Mouse (Mus musculus) forebrain, embryonic 10.5 days (tissue): Measurements from ENCODE around the gene Tcl1. TPM values are rescaled to one million over a fixed set of nuclear protein-coding genes. Genes with fewer than 3 reads are reported as not detected.
"Not testable (repeated sequence)": the region's sequence is repeated elsewhere in the genome, so short reads cannot be mapped to it uniquely, and the experiment has no call there.

ENCODE experiments used
- DNase-seq: peaks from one replicate; pipeline ENCODE4 v3.0.0-alpha.2; 2017; ENCODE audit warnings: low spot score; ENCODE audit errors: extremely low spot score
- H3K27ac ChIP-seq: fragments of 300-500 bp; sonication (generic); 2 replicates; pipeline ENCODE4 v1.5.1; 2016; ENCODE audit warnings: mild to moderate bottlenecking
- H3K27me3 ChIP-seq: fragments of 300-500 bp; sonication (generic); 2 replicates; pipeline ENCODE4 v1.6.1; 2016; ENCODE audit warnings: mild to moderate bottlenecking; ENCODE audit not compliant: poor library complexity, severe bottlenecking
- H3K36me3 ChIP-seq: fragments of 300-500 bp; sonication (generic); replicated peaks from 2 replicates; pipeline ENCODE4 v1.6.1; 2016; ENCODE audit warnings: mild to moderate bottlenecking, moderate library complexity
- H3K4me1 ChIP-seq: fragments of 300-500 bp; sonication (generic); 2 replicates; pipeline ENCODE4 v1.6.1; 2016
- H3K4me3 ChIP-seq: fragments of 300-500 bp; sonication (generic); 2 replicates; pipeline ENCODE4 v1.5.1; 2016; ENCODE audit warnings: mild to moderate bottlenecking, moderate library complexity
- H3K9me3 ChIP-seq: fragments of 300-500 bp; sonication (generic); 2 replicates; pipeline ENCODE4 v1.6.1; 2016; ENCODE audit warnings: mild to moderate bottlenecking, moderate library complexity
- WGBS: fragments of 180-500 bp; shearing (Covaris S2); methylation state at CpG from one replicate; pipeline ENCODE4 v1.1.7; 2016; 5-methylcytosine and 5-hydroxymethylcytosine counted together
- polyA plus RNA-seq: library from polyadenylated mRNA; unstranded; fragments of >200 nt; fragmentation: Nextera tagmentation; extraction: Ambion mirVana; gene quantifications from 2 replicates; pipeline ENCODE4 v1.2.1, GENCODE M21; 2016

Gene Tcl1
- polyA plus RNA-seq, 1 experiment from 2014 or later = not detected

- Histone ChIP-seq H3K4me3 (no peak overlapping the region), H3K36me3 (no peaks in the 10 kb centered on the region), H3K27me3 (no peaks in the 10 kb centered on the region), H3K4me1 (no peaks in the 10 kb centered on the region), H3K27ac (no peak overlapping the region), H3K9me3 (no peaks in the 10 kb centered on the region)
- WGBS = 92% methylated on average over 7 of the region's 7 CpGs
- no peak for DNase-seq
These were observed 5.4 kb downstream of the Tcl1 start for GRCm38 (mm10) chr12:105217101-105217760.

GRCm38 (mm10) chr12:105209231-105209630 lies 13.4 kb downstream of the Tcl1 start:
- Histone ChIP-seq H3K27me3 (no peaks in the 10 kb centered on the region), H3K9me3 (no peaks in the 10 kb centered on the region), H3K4me3 (no peak overlapping the region), H3K4me1 (peaks cover 9% of the 10 kb centered on the region), H3K36me3 (no peaks in the 10 kb centered on the region), H3K27ac (no peak overlapping the region)
- WGBS = 96% methylated on average over 7 of the region's 7 CpGs
- DNase-seq = no peak

GRCm38 (mm10) chr12:105208441-105208840 lies 14.2 kb downstream of the Tcl1 start:
- WGBS = 97% methylated on average over 1 of the region's 1 CpGs
- Histone ChIP-seq H3K4me3 (no peak overlapping the region), H3K27ac (no peak overlapping the region), H3K4me1 (peaks cover 9% of the 10 kb centered on the region), H3K27me3 (no peaks in the 10 kb centered on the region), H3K36me3 (no peaks in the 10 kb centered on the region), H3K9me3 (no peaks in the 10 kb centered on the region)
- no peak for DNase-seq

- no peak overlapping the region for H3K4me3 ChIP-seq
- no peak for DNase-seq
- H3K27me3 ChIP-seq = no peaks in the 10 kb centered on the region
- 88% methylated on average over 1 of the region's 1 CpGs for WGBS
- H3K27ac ChIP-seq = no peak overlapping the region
- no peaks in the 10 kb centered on the region for H3K9me3 ChIP-seq
- peaks cover 9% of the 10 kb centered on the region for H3K4me1 ChIP-seq
- no peaks in the 10 kb centered on the region for H3K36me3 ChIP-seq
These were observed 15.5 kb downstream of the Tcl1 start for GRCm38 (mm10) chr12:105207071-105207470.

GRCm38 (mm10) chr12:105201657-105202056 lies 20.9 kb downstream of the Tcl1 start, which contains the start of gene Tcl1b4:
Gene Tcl1b4, plus strand, starts transcription at chr12:105201957.
- not testable (repeated sequence) for H3K4me3 ChIP-seq, DNase-seq, H3K27me3 ChIP-seq, H3K27ac ChIP-seq, H3K9me3 ChIP-seq, H3K36me3 ChIP-seq, H3K4me1 ChIP-seq
- 90% methylated on average over 1 of the region's 1 CpGs for WGBS

- peak overlapping the region; percentile 45 for H3K27ac ChIP-seq
- H3K27me3 ChIP-seq, H3K4me3 ChIP-seq, H3K36me3 ChIP-seq, H3K4me1 ChIP-seq, H3K9me3 ChIP-seq: not testable (repeated sequence)
- peak; percentile 17 for DNase-seq
- WGBS = 24% methylated on average over 7 of the region's 7 CpGs
These were observed 22.7 kb downstream of the Tcl1 start for GRCm38 (mm10) chr12:105199684-105200497.

- not testable (repeated sequence) for H3K27me3 ChIP-seq, DNase-seq, H3K9me3 ChIP-seq, H3K4me1 ChIP-seq, H3K4me3 ChIP-seq, H3K27ac ChIP-seq, H3K36me3 ChIP-seq
- WGBS = 97% methylated on average over 6 of the region's 6 CpGs
These were observed 31.9 kb downstream of the Tcl1 start, which contains the start of gene Tcl1b3 for GRCm38 (mm10) chr12:105190743-105191142. Gene Tcl1b3, plus strand, starts transcription at chr12:105191043.

- H3K9me3 ChIP-seq, H3K27ac ChIP-seq, H3K36me3 ChIP-seq, DNase-seq, H3K27me3 ChIP-seq, H3K4me1 ChIP-seq, H3K4me3 ChIP-seq: not testable (repeated sequence)
- WGBS = 64% methylated on average over 2 of the region's 2 CpGs
These were observed 33.6 kb downstream of the Tcl1 start for GRCm38 (mm10) chr12:105188980-105189379.

- H3K36me3 ChIP-seq, H3K9me3 ChIP-seq, H3K27me3 ChIP-seq, DNase-seq, H3K4me1 ChIP-seq, H3K27ac ChIP-seq, H3K4me3 ChIP-seq: not testable (repeated sequence)
- WGBS = 77% methylated on average over 4 of the region's 4 CpGs
These were observed 41.5 kb downstream of the Tcl1 start for GRCm38 (mm10) chr12:105181040-105181644.

GRCm38 (mm10) chr12:105176044-105176443 lies 46.5 kb downstream of the Tcl1 start, which contains the start of gene Tcl1b5:
Gene Tcl1b5, plus strand, starts transcription at chr12:105176344.
- not testable (repeated sequence) for H3K4me3 ChIP-seq, H3K27ac ChIP-seq, H3K4me1 ChIP-seq, DNase-seq, H3K27me3 ChIP-seq, H3K9me3 ChIP-seq, H3K36me3 ChIP-seq
- 82% methylated on average over 3 of the region's 3 CpGs for WGBS

GRCm38 (mm10) chr12:105174318-105174717 lies 48.3 kb downstream of the Tcl1 start:
- H3K9me3 ChIP-seq, H3K36me3 ChIP-seq, H3K27ac ChIP-seq, DNase-seq, H3K27me3 ChIP-seq, H3K4me3 ChIP-seq, H3K4me1 ChIP-seq: not testable (repeated sequence)
- 40% methylated on average over 2 of the region's 2 CpGs for WGBS

- Histone ChIP-seq H3K27ac (no peak overlapping the region), H3K4me1 (no peaks in the 10 kb centered on the region), H3K4me3 (no peak overlapping the region), H3K9me3 (no peaks in the 10 kb centered on the region), H3K36me3 (no peaks in the 10 kb centered on the region), H3K27me3 (no peaks in the 10 kb centered on the region)
- DNase-seq = no peak
- 92% methylated on average over 2 of the region's 2 CpGs for WGBS
These were observed 49.2 kb downstream of the Tcl1 start for GRCm38 (mm10) chr12:105173366-105173765.
